Mouse (Mus musculus) thymus, adult 2 months (tissue): ENCODE data around the gene Cdipt.

Source experiments
- CTCF ChIP-seq: fragments of 200-500 bp; IDR thresholded peaks from 2 replicates; pipeline ENCODE4 v1.5.1; 2012; ENCODE audit warnings: mild to moderate bottlenecking, control low read depth, low read length, moderate library complexity, borderline replicate concordance; ENCODE audit not compliant: control insufficient read depth, poor library complexity, insufficient read depth; ENCODE audit errors: extremely low read depth
- POLR2A ChIP-seq: fragments of 200-500 bp; IDR thresholded peaks from 2 replicates; pipeline ENCODE4 v1.6.1; 2012; ENCODE audit warnings: mild to moderate bottlenecking, low read length, control low read depth, moderate library complexity; ENCODE audit not compliant: control insufficient read depth, poor library complexity, insufficient read depth; ENCODE audit errors: extremely low read depth

GRCm38 (mm10) chr7:127011051-127011450 is 35.3 kb downstream of the Cdipt start:
- TF ChIP-seq POLR2A = no peak
- TF ChIP-seq CTCF = no peak
